Mouse (Mus musculus): Measurements from ENCODE around the gene Gabbr2.

Gene Gabbr2

GRCm38 (mm10) chr4:46696467-46696866 lies 295.2 kb downstream of the Gabbr2 start:
- no peak for DNase-seq

- no peak for DNase-seq
These were observed 301.1 kb downstream of the Gabbr2 start for GRCm38 (mm10) chr4:46690565-46690964.

- no peak for DNase-seq
These were observed 301.7 kb downstream of the Gabbr2 start for GRCm38 (mm10) chr4:46690023-46690420.

- DNase-seq: peak; percentile 73
These were observed 302.2 kb downstream of the Gabbr2 start for GRCm38 (mm10) chr4:46689397-46690022.

- DNase-seq: no peak
These were observed 303.4 kb downstream of the Gabbr2 start for GRCm38 (mm10) chr4:46688213-46688832.

- no peak for DNase-seq
These were observed 307.5 kb downstream of the Gabbr2 start for GRCm38 (mm10) chr4:46684160-46684559.

- DNase-seq: no peak
These were observed 315.0 kb downstream of the Gabbr2 start for GRCm38 (mm10) chr4:46676646-46677045.

- no peak for DNase-seq
These were observed 315.7 kb downstream of the Gabbr2 start for GRCm38 (mm10) chr4:46675992-46676391.

- no peak for DNase-seq
These were observed 316.3 kb downstream of the Gabbr2 start for GRCm38 (mm10) chr4:46675272-46675785.

GRCm38 (mm10) chr4:46668620-46669019 lies 323.1 kb downstream of the Gabbr2 start:
- DNase-seq: no peak

GRCm38 (mm10) chr4:46666420-46666819 lies 325.3 kb downstream of the Gabbr2 start:
- DNase-seq: no peak

- DNase-seq: no peak
These were observed 326.3 kb downstream of the Gabbr2 start for GRCm38 (mm10) chr4:46665371-46665774.

- DNase-seq: no peak
These were observed 327.3 kb downstream of the Gabbr2 start for GRCm38 (mm10) chr4:46664123-46665009.

GRCm38 (mm10) chr4:46661433-46661832 lies 330.2 kb downstream of the Gabbr2 start:
- DNase-seq: no peak

GRCm38 (mm10) chr4:46658946-46659345 lies 332.7 kb downstream of the Gabbr2 start:
- no peak for DNase-seq

- DNase-seq: peak; percentile 79
These were observed 334.6 kb downstream of the Gabbr2 start for GRCm38 (mm10) chr4:46657116-46657515.

- no peak for DNase-seq
These were observed 335.7 kb downstream of the Gabbr2 start for GRCm38 (mm10) chr4:46655956-46656355.

GRCm38 (mm10) chr4:46655298-46655697 lies 336.4 kb downstream of the Gabbr2 start:
- DNase-seq: no peak

GRCm38 (mm10) chr4:46650086-46650753 lies 341.5 kb downstream of the Gabbr2 start, which contains the start of gene Tbc1d2:
Tbc1d2 (minus strand) TSS chr4:46650209.
- DNase-seq: peak; percentile 98

GRCm38 (mm10) chr4:46649161-46649560 lies 342.5 kb downstream of the Gabbr2 start:
- no peak for DNase-seq

GRCm38 (mm10) chr4:46643676-46644112 lies 348.0 kb downstream of the Gabbr2 start:
- DNase-seq: no peak

GRCm38 (mm10) chr4:46642924-46643675 lies 348.6 kb downstream of the Gabbr2 start:
- DNase-seq: peak; percentile 33
